Mouse (Mus musculus) embryonic facial prominence, embryonic 10.5 days (tissue): Measurements from ENCODE around the gene Gm10719. TPM values are rescaled to one million over a fixed set of nuclear protein-coding genes. Genes with fewer than 3 reads are reported as not detected.
"Not testable (repeated sequence)": the region's sequence is repeated elsewhere in the genome, so short reads cannot be mapped to it uniquely, and the experiment has no call there.

Experiments used
- DNase-seq: peaks from one replicate; pipeline ENCODE4 v3.0.0-alpha.2; 2017; ENCODE audit warnings: low spot score
- H3K27ac ChIP-seq: fragments of 300-500 bp; sonication (generic); replicated peaks from 2 replicates; pipeline ENCODE4 v1.5.1; 2016; ENCODE audit warnings: mild to moderate bottlenecking
- H3K27me3 ChIP-seq: fragments of 300-500 bp; sonication (generic); replicated peaks from 2 replicates; pipeline ENCODE4 v1.6.1; 2016; ENCODE audit warnings: low read depth, mild to moderate bottlenecking; ENCODE audit not compliant: poor library complexity, severe bottlenecking
- H3K36me3 ChIP-seq: fragments of 300-500 bp; sonication (generic); replicated peaks from 2 replicates; pipeline ENCODE4 v1.6.1; 2016; ENCODE audit warnings: mild to moderate bottlenecking, moderate library complexity
- H3K4me1 ChIP-seq: fragments of 300-500 bp; sonication (generic); 2 replicates; pipeline ENCODE4 v1.6.1; 2016
- H3K4me3 ChIP-seq: fragments of 300-500 bp; sonication (generic); 2 replicates; pipeline ENCODE4 v1.5.1; 2016; ENCODE audit warnings: mild to moderate bottlenecking, moderate library complexity
- H3K9me3 ChIP-seq: fragments of 300-500 bp; sonication (generic); 2 replicates; pipeline ENCODE4 v1.6.1; 2016; ENCODE audit warnings: mild to moderate bottlenecking
- WGBS: fragments of 180-500 bp; shearing (Covaris S2); methylation state at CpG from one replicate; pipeline ENCODE4 v1.1.7; 2016; 5-methylcytosine and 5-hydroxymethylcytosine counted together
- polyA plus RNA-seq: library from polyadenylated mRNA; unstranded; fragments of >200 nt; fragmentation: Nextera tagmentation; extraction: Ambion mirVana; gene quantifications from 2 replicates; pipeline ENCODE4 v1.2.1, GENCODE M21; 2016

Gm10719 gene
- not detected in 2 replicates for polyA plus RNA-seq

DNA sequence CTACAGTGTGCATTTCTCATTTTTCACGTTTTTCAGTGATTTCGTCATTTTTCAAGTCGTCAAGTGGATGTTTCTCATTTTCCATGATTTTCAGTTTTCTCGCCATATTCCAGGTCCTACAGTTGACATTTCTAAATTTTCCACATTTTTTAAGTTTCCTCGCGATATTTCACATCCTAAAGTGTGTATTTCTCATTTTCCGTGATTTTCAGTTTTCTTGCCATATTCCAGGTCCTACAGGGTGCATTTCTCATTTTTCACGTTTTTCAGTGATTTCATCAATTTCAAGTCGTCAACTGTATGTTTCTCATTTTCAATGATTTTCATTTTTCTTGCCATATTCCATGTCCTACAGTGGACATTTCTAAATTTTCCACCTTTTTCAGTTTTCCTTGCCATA lies at the start of gene Gm10719:
Gene Gm10719 (plus strand): TSS at position 301 of the 400 bp plus-strand sequence.
- H3K36me3 ChIP-seq, H3K27me3 ChIP-seq, H3K27ac ChIP-seq, DNase-seq, H3K9me3 ChIP-seq, H3K4me1 ChIP-seq, H3K4me3 ChIP-seq: not testable (repeated sequence)
- 67% methylated on average over 1 of the region's 9 CpGs for WGBS

DNA sequence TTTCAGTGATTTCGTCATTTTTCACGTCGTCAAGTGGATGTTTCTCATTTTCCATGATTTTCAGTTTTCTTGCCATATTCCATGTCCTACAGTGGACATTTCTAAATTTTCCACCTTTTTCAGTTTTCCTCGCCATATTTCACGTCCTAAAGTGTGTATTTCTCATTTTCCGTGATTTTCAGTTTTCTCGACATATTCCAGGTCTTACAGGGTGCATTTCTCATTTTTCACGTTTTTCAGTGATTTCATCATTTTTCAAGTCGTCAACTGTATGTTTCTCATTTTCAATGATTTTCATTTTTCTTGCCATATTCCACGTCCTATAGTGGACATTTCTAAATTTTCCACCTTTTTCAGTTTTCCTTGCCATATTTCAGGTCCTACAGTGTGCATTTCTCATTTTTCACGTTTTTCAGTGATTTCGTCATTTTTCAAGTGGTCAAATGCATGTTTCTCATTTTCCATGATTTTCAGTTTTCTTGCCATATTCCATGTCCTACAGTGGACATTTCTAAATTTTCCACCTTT lies 16.7 kb upstream of the Gm10719 start, which contains the start of gene Gm10722:
Gene Gm10722 (plus strand): TSS at position 478 of the 528 bp plus-strand sequence.
- not testable (repeated sequence) for H3K36me3 ChIP-seq, H3K27ac ChIP-seq, H3K9me3 ChIP-seq, H3K27me3 ChIP-seq, H3K4me1 ChIP-seq, H3K4me3 ChIP-seq
- 73% methylated on average over 12 of the region's 12 CpGs for WGBS
- peak; percentile 8 for DNase-seq

DNA sequence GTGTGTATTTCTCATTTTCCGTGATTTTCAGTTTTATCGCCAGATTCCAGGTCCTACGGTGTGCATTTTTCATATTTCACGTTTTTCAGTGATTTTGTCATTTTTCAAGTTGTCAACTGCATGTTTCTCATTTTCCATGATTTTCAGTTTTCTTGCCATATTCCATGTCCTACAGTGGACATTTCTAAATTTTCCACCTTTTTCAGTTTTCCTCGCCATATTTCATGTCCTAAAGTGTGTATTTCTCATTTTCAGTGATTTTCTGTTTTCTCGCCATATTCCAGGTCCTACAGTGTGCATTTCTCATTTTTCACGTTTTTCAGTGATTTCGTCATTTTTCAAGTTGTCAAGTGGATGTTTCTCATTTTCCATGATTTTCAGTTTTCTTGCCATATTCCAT lies 16.2 kb upstream of the Gm10719 start:
- not testable (repeated sequence) for H3K27me3 ChIP-seq, H3K4me1 ChIP-seq, H3K27ac ChIP-seq, H3K36me3 ChIP-seq, H3K4me3 ChIP-seq, DNase-seq
- H3K9me3 ChIP-seq, result peaks cover 10% of the 10 kb centered on the region
- WGBS, result 65% methylated on average over 8 of the region's 8 CpGs

DNA sequence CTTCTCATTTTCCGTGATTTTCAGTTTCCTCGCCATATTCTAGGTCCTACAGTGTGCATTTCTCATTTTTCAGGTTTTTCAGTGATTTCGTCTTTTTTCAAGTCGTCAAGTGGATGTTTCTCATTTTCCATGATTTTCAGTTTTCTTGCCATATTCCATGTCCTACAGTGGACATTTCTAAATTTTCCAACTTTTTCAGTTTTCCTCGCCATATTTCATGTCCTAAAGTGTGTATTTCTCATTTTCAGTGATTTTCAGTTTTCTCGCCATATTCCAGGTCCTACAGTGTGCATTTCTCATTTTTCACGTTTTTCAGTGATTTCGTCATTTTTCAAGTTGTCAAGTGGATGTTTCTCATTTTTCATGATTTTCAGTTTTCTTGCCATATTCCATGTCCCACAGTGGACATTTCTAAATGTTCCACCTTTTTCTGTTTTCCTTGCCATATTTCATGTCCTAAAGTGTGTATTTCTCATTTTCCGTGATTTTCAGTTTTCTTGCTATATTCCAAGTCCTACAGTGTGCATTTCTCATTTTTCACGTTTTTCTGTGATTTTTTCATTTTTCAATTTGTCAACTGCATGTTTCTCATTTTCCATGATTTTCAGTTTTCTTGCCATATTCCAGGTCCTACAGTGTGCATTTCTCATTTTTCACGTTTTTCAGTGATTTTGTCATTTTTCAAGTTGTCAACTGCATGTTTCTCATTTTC lies 15.1 kb upstream of the Gm10719 start:
- WGBS, result 67% methylated on average over 9 of the region's 11 CpGs
- DNase-seq, H3K4me1 ChIP-seq, H3K27ac ChIP-seq, H3K4me3 ChIP-seq, H3K27me3 ChIP-seq, H3K36me3 ChIP-seq: not testable (repeated sequence)
- peaks cover 10% of the 10 kb centered on the region for H3K9me3 ChIP-seq

DNA sequence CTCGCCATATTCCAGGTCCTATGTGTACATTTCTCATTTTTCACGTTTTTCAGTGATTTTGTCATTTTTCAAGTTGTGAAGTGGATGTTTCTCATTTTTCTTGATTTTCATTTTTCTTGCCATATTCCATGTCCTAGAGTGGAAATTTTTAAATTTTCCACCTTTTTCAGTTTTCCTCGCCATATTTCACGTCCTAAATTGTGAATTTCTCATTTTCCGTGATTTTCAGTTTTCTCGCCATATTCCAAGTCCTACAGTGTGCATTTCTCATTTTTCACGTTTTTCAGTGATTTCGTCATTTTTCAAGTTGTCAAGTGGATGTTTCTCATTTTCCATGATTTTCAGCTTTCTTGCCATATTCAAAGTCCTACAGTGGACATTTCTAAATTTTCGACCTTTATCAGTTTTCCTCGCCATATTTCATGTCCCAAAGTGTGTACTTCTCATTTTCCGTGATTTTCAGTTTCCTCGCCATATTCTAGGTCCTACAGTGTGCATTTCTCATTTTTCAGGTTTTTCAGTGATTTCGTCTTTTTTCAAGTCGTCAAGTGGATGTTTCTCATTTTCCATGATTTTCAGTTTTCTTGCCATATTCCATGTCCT lies 14.3 kb upstream of the Gm10719 start, which contains the start of gene Gm11168:
Gene Gm11168 (plus strand): TSS at position 553 of the 603 bp plus-strand sequence.
- not testable (repeated sequence) for H3K27ac ChIP-seq, DNase-seq, H3K27me3 ChIP-seq, H3K4me1 ChIP-seq, H3K4me3 ChIP-seq, H3K36me3 ChIP-seq
- H3K9me3 ChIP-seq, result peaks cover 13% of the 10 kb centered on the region
- WGBS, result 72% methylated on average over 6 of the region's 14 CpGs

DNA sequence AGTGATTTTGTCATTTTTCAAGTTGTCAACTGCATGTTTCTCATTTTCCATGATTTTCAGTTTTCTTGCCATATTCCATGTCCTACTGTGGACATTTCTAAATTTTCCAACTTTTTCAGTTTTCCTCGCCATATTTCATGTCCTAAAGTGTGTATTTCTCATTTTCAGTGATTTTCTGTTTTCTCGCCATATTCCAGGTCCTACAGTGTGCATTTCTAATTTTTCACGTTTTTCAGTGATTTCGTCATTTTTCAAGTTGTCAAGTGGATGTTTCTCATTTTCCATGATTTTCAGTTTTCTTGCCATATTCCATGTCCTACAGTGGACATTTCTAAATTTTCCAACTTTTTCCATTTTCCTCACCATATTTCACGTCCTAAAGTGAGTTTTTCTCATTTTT lies 11.0 kb upstream of the Gm10719 start:
- WGBS, result 84% methylated on average over 1 of the region's 5 CpGs
- not testable (repeated sequence) for H3K4me1 ChIP-seq, H3K27ac ChIP-seq, H3K36me3 ChIP-seq, H3K27me3 ChIP-seq, H3K4me3 ChIP-seq, DNase-seq
- peaks cover 15% of the 10 kb centered on the region for H3K9me3 ChIP-seq

DNA sequence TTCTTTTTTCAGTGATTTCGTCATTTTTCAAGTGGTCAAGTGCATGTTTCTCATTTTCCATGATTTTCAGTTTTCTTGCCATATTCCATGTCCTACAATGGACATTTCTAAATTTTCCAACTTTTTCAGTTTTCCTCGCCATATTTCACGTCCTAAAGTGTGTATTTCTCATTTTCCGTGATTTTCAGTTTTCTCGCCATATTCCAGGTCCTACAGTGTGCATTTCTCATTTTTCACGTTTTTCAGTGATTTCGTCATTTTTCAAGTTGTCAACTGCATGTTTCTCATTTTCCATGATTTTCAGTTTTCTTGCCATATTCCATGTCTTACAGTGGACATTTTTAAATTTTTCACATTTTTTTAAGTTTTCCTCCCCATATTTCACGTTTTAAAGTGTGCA lies 10.6 kb upstream of the Gm10719 start:
- not testable (repeated sequence) for H3K36me3 ChIP-seq, H3K27me3 ChIP-seq, H3K4me3 ChIP-seq, H3K4me1 ChIP-seq, DNase-seq, H3K27ac ChIP-seq
- H3K9me3 ChIP-seq, result peaks cover 15% of the 10 kb centered on the region
- WGBS, result 71% methylated on average over 8 of the region's 8 CpGs

DNA sequence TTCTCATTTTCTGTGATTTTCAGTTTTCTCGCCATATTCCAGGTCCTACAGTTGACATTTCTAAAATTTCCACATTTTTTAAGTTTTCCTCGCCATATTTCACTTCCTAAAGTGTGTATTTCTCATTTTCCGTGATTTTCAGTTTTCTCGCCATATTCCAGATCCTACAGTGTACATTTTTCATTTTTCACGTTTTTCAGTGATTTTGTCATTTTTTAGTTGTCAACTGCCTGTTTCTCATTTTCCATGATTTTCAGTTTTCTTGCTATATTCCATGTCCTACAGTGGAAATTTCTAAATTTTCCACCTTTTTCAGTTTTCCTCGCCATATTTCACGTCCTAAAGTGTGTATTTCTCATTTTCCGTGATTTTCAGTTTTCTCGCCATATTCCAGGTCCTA lies 9.9 kb upstream of the Gm10719 start:
- H3K4me3 ChIP-seq, H3K27ac ChIP-seq, DNase-seq, H3K36me3 ChIP-seq, H3K27me3 ChIP-seq, H3K4me1 ChIP-seq: not testable (repeated sequence)
- WGBS, result 79% methylated on average over 8 of the region's 9 CpGs
- peaks cover 11% of the 10 kb centered on the region for H3K9me3 ChIP-seq

DNA sequence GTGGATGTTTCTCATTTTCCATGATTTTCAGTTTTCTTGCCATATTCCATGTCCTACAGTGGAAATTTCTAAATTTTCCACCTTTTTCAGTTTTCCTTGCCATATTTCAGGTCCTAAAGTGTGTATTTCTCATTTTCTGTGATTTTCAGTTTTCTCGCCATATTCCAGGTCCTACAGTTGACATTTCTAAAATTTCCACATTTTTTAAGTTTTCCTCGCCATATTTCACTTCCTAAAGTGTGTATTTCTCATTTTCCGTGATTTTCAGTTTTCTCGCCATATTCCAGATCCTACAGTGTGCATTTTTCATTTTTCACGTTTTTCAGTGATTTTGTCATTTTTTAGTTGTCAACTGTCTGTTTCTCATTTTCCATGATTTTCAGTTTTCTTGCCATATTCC lies 7.9 kb upstream of the Gm10719 start:
- DNase-seq, H3K4me1 ChIP-seq, H3K36me3 ChIP-seq, H3K4me3 ChIP-seq, H3K27me3 ChIP-seq, H3K9me3 ChIP-seq, H3K27ac ChIP-seq: not testable (repeated sequence)
- WGBS, result no CpG with 5 or more reads among the region's 5 CpGs

DNA sequence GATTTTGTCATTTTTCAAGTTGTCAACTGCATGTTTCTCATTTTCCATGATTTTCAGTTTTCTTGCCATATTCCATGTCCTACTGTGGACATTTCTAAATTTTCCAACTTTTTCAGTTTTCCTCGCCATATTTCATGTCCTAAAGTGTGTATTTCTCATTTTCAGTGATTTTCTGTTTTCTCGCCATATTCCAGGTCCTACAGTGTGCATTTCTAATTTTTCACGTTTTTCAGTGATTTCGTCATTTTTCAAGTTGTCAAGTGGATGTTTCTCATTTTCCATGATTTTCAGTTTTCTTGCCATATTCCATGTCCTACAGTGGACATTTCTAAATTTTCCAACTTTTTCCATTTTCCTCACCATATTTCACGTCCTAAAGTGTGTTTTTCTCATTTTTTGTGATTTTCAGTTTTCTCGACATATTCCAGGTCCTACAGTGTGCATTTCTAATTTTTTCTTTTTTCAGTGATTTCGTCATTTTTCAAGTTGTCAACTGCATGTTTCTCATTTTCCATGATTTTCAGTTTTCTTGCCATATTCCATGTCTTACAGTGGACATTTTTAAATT lies 5.1 kb upstream of the Gm10719 start:
- not testable (repeated sequence) for DNase-seq, H3K27me3 ChIP-seq, H3K27ac ChIP-seq, H3K4me1 ChIP-seq, H3K36me3 ChIP-seq, H3K4me3 ChIP-seq, H3K9me3 ChIP-seq
- WGBS, result 80% methylated on average over 3 of the region's 7 CpGs

DNA sequence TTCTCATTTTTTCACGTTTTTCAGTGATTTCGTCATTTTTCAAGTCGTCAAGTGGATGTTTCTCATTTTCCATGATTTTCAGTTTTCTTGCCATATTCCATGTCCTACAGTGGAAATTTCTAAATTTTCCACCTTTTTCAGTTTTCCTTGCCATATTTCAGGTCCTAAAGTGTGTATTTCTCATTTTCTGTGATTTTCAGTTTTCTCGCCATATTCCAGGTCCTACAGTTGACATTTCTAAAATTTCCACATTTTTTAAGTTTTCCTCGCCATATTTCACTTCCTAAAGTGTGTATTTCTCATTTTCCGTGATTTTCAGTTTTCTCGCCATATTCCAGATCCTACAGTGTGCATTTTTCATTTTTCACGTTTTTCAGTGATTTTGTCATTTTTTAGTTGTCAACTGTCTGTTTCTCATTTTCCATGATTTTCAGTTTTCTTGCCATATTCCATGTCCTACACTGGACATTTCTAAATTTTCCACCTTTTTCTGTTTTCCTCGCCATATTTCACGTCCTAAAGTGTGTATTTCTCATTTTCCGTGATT lies 4.4 kb upstream of the Gm10719 start, which contains the start of gene Gm10721:
Gene Gm10721 (plus strand): TSS at position 408 of the 547 bp plus-strand sequence.
- H3K9me3 ChIP-seq, H3K27ac ChIP-seq, H3K4me1 ChIP-seq, H3K36me3 ChIP-seq, DNase-seq, H3K4me3 ChIP-seq, H3K27me3 ChIP-seq: not testable (repeated sequence)
- WGBS, result no CpG with 5 or more reads among the region's 11 CpGs

DNA sequence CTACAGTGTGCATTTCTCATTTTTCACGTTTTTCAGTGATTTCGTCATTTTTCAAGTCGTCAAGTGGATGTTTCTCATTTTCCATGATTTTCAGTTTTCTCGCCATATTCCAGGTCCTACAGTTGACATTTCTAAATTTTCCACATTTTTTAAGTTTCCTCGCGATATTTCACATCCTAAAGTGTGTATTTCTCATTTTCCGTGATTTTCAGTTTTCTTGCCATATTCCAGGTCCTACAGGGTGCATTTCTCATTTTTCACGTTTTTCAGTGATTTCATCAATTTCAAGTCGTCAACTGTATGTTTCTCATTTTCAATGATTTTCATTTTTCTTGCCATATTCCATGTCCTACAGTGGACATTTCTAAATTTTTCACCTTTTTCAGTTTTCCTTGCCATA lies 1.9 kb upstream of the Gm10719 start, which contains the start of gene Gm10720:
Gene Gm10720 (plus strand): TSS at position 301 of the 400 bp plus-strand sequence.
- H3K9me3 ChIP-seq, H3K36me3 ChIP-seq, H3K4me3 ChIP-seq, H3K27ac ChIP-seq, H3K4me1 ChIP-seq, DNase-seq, H3K27me3 ChIP-seq: not testable (repeated sequence)
- 67% methylated on average over 5 of the region's 9 CpGs for WGBS
